12 mouse cellular contexts compared by ENCODE assay signal in the genomic region with DNA sequence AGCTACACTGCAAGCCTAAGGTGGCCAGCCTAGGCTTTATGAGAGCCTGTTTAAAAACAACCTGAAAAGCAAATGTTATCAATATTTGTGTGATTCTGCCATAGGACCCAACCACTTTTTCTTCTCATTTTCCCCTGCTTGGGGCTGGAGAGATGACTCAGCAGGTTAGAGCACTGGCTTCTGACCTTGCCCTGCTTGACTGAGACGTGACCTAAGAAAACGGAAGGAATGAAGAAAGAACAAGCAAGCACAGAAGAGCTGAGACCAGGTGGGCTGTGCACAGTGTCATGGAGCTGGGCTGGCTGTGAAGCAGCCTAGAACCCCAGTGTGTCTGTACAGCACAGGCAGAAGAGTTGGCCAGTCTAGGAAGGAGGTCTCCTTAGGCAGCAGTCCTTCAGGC.
"Had no signal": no experiment of that assay in that cellular context is flagged by ENCODE, and none has a peak within 500 bp of the region (broad histone marks: within the 10 kb centered on the region; RNA-seq: fewer than 3 reads in every experiment).

No protein-coding gene starts in this region.

- ATAC-seq: midbrain, embryonic 13.5 days had no signal

- H3K4me3 ChIP-seq: kidney, embryonic 15.5 days; limb, embryonic 15.5 days; midbrain, embryonic 13.5 days had no signal

- H3K9me3 ChIP-seq: kidney, embryonic 15.5 days; limb, embryonic 15.5 days; midbrain, embryonic 13.5 days had no signal

- H3K4me1 ChIP-seq: limb, embryonic 15.5 days had no signal

- H3K9ac ChIP-seq: kidney, embryonic 15.5 days; limb, embryonic 15.5 days; liver, embryonic 14.5 days; lung, embryonic 14.5 days; midbrain, embryonic 13.5 days had no signal

- H3K27ac ChIP-seq: kidney, embryonic 15.5 days; limb, embryonic 15.5 days; liver, embryonic 14.5 days; midbrain, embryonic 13.5 days had no signal

- H3K36me3 ChIP-seq: kidney, embryonic 15.5 days; limb, embryonic 15.5 days; midbrain, embryonic 13.5 days had no signal

- DNase-seq: kidney, adult 2 months; kidney, postnatal 14 days; lung, embryonic 14.5 days; lung, postnatal 10 days; lung, postnatal 4 days; spleen, adult 18-20 months; thymus, adult 18-20 months; thymus, postnatal 14 days had no signal

- H3K4me2 ChIP-seq: kidney, embryonic 15.5 days; limb, embryonic 15.5 days; lung, embryonic 14.5 days; midbrain, embryonic 13.5 days had no signal

- H3K27me3 ChIP-seq: kidney, embryonic 15.5 days; limb, embryonic 15.5 days; midbrain, embryonic 13.5 days had no signal
